Mouse (Mus musculus) kidney, embryonic 15.5 days (tissue): ENCODE results near the gene R3hdm4. TPM values are rescaled to one million over a fixed set of nuclear protein-coding genes. Genes with fewer than 3 reads are reported as not detected.
A peak's percentile ranks its signal among the peaks of the same experiment; 100 is the strongest.

Source experiments
- ATAC-seq: fragments of 200-750 bp; cut with Nextera tagmentation; replicated peaks from 2 replicates; pipeline ENCODE4 v1.8.0; 2017; ENCODE audit warnings: moderate TSS enrichment; ENCODE audit not compliant: low FRiP score
- H3K27ac ChIP-seq: fragments of 300-500 bp; sonication (generic); 2 replicates; pipeline ENCODE4 v1.5.1; 2015; ENCODE audit warnings: mild to moderate bottlenecking, inconsistent platforms
- H3K27me3 ChIP-seq: fragments of 300-500 bp; sonication (generic); 2 replicates; pipeline ENCODE4 v1.6.1; 2015; ENCODE audit warnings: inconsistent platforms
- H3K36me3 ChIP-seq: fragments of 300-500 bp; sonication (generic); 2 replicates; pipeline ENCODE4 v1.6.1; 2015; ENCODE audit warnings: inconsistent platforms
- H3K4me1 ChIP-seq: fragments of 300-500 bp; sonication (generic); 2 replicates; pipeline ENCODE4 v1.6.1; 2015; ENCODE audit warnings: inconsistent platforms
- H3K4me2 ChIP-seq: fragments of 300-500 bp; sonication (generic); 2 replicates; pipeline ENCODE4 v1.6.1; 2015; ENCODE audit warnings: moderate library complexity, mild to moderate bottlenecking, inconsistent platforms
- H3K4me3 ChIP-seq: fragments of 300-500 bp; sonication (generic); replicated peaks from 2 replicates; pipeline ENCODE4 v1.5.1; 2015; ENCODE audit warnings: mild to moderate bottlenecking, inconsistent platforms
- H3K9ac ChIP-seq: fragments of 300-500 bp; sonication (generic); 2 replicates; pipeline ENCODE4 v1.6.1; 2015; ENCODE audit warnings: mild to moderate bottlenecking, inconsistent platforms
- H3K9me3 ChIP-seq: fragments of 300-500 bp; sonication (generic); replicated peaks from 2 replicates; pipeline ENCODE4 v1.6.1; 2016; ENCODE audit warnings: inconsistent platforms
- WGBS: fragments of 180-500 bp; shearing (Covaris S2); methylation state at CpG from one replicate; pipeline ENCODE4 v1.1.7; 2015; ENCODE audit warnings: mixed read lengths; 5-methylcytosine and 5-hydroxymethylcytosine counted together
- polyA plus RNA-seq: library from polyadenylated mRNA; unstranded; fragments of >200 nt; fragmentation: Nextera tagmentation; extraction: Ambion mirVana; gene quantifications from 2 replicates; pipeline ENCODE4 v1.2.1, GENCODE M21; 2015

Gene R3hdm4
- polyA plus RNA-seq, 1 experiment from 2014 or later: 155 TPM

GRCm38 (mm10) chr10:79919251-79919849, 1.7 kb downstream of the R3hdm4 start:
- WGBS: 4% methylated on average over 21 of the region's 21 CpGs
- no peak for ATAC-seq
- H3K4me1 ChIP-seq: peaks cover 72% of the 10 kb centered on the region
- no peak overlapping the region for H3K27ac ChIP-seq
- H3K27me3 ChIP-seq: peaks cover 65% of the 10 kb centered on the region
- no peaks in the 10 kb centered on the region for H3K9me3 ChIP-seq
- no peaks in the 10 kb centered on the region for H3K36me3 ChIP-seq
- peak overlapping the region; percentile 54 for H3K4me2 ChIP-seq
- H3K4me3 ChIP-seq: peak overlapping the region; percentile 27
- no peak overlapping the region for H3K9ac ChIP-seq

- peaks cover 75% of the 10 kb centered on the region for H3K4me1 ChIP-seq
- no peaks in the 10 kb centered on the region for H3K9me3 ChIP-seq
- no peak overlapping the region for H3K27ac ChIP-seq
- no peaks in the 10 kb centered on the region for H3K36me3 ChIP-seq
- peaks cover 63% of the 10 kb centered on the region for H3K27me3 ChIP-seq
- H3K9ac ChIP-seq: 0 out of 2 replicates have a peak overlapping the region, but pooled peaks have one; percentile 5
- ATAC-seq: no peak
- H3K4me3 ChIP-seq: peak overlapping the region; percentile 27
- H3K4me2 ChIP-seq: peak overlapping the region; percentile 54
- 7% methylated on average over 35 of the region's 35 CpGs for WGBS
These were observed 2.6 kb downstream of the R3hdm4 start for GRCm38 (mm10) chr10:79918231-79919078.

DNA sequence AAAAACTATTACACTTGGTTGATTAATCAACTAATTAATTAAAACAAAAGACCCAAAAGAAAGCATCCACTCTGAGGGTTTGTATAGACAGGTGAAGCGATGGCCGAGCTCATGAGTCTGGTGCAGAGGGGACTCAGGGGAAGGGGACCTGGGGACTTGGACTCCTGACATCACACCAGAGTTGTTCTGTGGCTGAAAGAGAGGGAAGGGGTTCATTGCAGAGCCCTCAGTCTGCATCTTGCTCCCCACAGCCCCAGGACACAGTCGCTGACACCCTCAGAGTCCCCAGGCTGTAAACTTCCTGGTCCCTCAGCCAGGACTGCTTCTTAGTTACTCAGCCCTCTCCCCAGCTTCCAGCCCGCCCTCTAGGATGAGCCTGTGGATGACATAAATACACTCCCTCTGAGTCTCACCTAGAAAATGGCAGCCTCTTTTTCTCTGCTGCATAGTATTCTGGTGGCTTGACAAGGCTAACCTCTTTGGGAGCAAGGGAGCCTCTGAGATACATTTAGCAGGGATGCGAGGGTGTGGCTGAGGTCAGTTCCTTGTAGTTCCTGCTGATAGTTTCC, 3.4 kb downstream of the R3hdm4 start:
- Histone ChIP-seq H3K4me3 (peak overlapping the region; percentile 83), H3K4me2 (peak overlapping the region; percentile 78), H3K36me3 (peaks cover 4% of the 10 kb centered on the region; the same call in 1 of the 2 replicates), H3K27ac (no peak overlapping the region), H3K9ac (peak overlapping the region; percentile 96; the same call in 1 of the 2 replicates), H3K9me3 (no peaks in the 10 kb centered on the region), H3K27me3 (peaks cover 55% of the 10 kb centered on the region), H3K4me1 (peaks cover 73% of the 10 kb centered on the region)
- WGBS: 69% methylated on average over 5 of the region's 5 CpGs
- no peak for ATAC-seq

- Histone ChIP-seq H3K36me3 (peaks cover 10% of the 10 kb centered on the region), H3K9me3 (no peaks in the 10 kb centered on the region), H3K4me3 (peak within 1 kb of the TSS; percentile 83), H3K4me1 (peaks cover 73% of the 10 kb centered on the region), H3K4me2 (peak within 1 kb of the TSS; percentile 78), H3K27me3 (peaks cover 49% of the 10 kb centered on the region), H3K27ac (peak within 1 kb of the TSS; percentile 89), H3K9ac (peak within 1 kb of the TSS; percentile 96)
- WGBS: 2% methylated on average over 41 of the region's 42 CpGs
- peak; percentile 84 for ATAC-seq
These were observed 4.0 kb downstream of the R3hdm4 start, which contains the start of gene Kiss1r for GRCm38 (mm10) chr10:79916808-79917531. Gene Kiss1r (plus strand): TSS chr10:79916971.

DNA sequence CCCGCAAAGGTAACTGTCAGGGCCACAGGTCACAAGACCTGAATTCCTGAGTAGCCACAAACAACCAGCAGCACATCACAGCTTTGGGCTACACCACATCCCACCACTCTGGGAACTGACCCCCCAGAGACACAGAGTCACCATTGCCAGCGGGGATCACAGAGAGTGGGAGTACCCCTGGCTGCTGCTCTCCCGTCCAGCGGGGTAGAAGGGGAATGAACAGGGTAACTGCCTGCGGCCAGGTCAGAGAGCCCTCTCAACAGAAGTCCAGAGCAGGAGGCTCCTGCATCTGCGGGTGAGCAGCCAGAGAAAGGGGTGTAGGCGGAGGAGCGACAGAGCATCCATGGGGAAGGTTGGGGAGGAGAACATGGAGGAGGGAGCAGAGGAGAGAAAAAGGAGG, 4.9 kb downstream of the R3hdm4 start:
- Histone ChIP-seq H3K9me3 (no peaks in the 10 kb centered on the region), H3K4me1 (peaks cover 65% of the 10 kb centered on the region), H3K4me3 (peak overlapping the region; percentile 83), H3K27me3 (peaks cover 40% of the 10 kb centered on the region), H3K36me3 (peaks cover 19% of the 10 kb centered on the region), H3K4me2 (peak overlapping the region; percentile 78), H3K9ac (peak overlapping the region; percentile 96), H3K27ac (peak overlapping the region; percentile 89)
- WGBS: 6% methylated on average over 8 of the region's 8 CpGs
- ATAC-seq: no peak

DNA sequence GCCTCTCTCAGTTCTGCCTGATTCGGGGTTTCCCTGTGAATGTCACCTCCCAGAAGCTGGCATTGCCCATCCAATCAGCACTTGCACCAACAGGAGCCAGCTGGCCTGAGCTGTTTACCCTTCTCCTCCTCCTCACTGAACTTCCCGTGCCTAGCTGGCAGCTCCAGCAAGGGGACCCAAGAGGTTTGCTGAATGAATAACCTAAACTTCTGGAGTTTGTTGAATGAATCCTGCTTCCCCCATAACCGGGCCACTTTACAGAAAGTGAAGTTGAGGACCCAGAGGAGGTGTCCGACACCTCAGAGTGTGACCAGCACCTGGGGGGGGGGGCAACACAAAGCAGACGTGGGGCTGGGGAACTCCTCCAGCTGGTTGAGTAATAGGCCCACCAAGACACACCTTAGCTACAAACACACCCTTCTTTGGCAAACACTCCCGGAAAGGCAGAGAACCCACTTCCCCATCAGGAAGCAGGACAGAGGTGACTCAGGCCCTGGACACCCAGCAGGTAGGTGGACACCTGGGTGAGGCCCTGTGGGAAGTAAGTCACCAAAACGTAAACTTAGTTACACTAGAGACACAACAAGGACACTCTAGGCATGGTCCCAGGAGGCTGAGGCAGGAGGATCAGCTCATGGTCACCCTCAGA, 5.9 kb downstream of the R3hdm4 start:
- ATAC-seq: no peak
- H3K36me3 ChIP-seq: peaks cover 27% of the 10 kb centered on the region
- H3K9ac ChIP-seq: no peak overlapping the region
- peaks cover 54% of the 10 kb centered on the region for H3K4me1 ChIP-seq
- H3K27ac ChIP-seq: no peak overlapping the region
- H3K4me2 ChIP-seq: peak overlapping the region; percentile 78; the same call in 1 of the 2 replicates
- no peaks in the 10 kb centered on the region for H3K9me3 ChIP-seq
- WGBS: 66% methylated on average over 7 of the region's 7 CpGs
- H3K4me3 ChIP-seq: 0 out of 2 replicates have a peak overlapping the region, but pooled peaks have one; percentile 83
- H3K27me3 ChIP-seq: peaks cover 30% of the 10 kb centered on the region

DNA sequence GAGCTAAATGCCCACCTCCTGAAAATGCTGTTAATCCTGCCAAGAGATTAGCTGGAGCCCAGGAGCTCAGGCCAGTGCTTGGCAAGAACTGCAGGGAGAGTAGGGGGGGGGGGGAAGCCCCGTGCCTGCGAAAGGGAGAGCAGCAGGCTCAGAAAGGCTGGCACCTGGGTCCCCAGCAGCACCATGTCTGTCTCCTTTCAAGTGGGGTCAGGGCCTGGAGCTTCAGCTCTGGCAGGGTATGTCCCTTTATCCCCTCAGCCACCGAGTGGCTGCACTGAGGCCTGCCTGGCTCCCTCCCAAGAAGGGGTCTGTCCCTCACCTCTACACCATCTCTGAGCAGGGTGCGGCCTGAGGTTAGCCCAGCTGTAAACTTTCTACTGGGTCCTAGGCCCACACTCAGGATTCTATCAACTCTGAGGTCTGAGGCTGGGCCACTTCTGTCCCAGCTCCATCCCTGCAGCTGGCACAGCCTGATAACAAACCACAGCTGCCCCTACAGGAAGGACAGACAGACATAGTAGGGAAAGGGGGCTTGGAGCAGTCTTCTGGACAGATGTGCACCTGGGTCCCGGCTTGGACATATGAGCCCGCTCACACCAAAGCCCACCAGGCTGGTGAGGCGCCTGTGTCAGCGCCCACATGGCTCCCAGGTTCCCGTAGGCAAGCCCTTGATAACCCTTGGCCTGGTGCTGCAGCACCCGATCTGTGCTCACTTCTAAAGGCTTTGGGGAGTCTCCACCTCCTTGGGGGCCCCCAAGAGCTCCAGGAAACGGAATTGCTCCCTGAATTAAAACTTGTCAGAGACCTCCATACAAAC, 6.7 kb downstream of the R3hdm4 start:
- peaks cover 54% of the 10 kb centered on the region for H3K4me1 ChIP-seq
- H3K27me3 ChIP-seq: peaks cover 22% of the 10 kb centered on the region
- H3K9ac ChIP-seq: no peak overlapping the region
- ATAC-seq: no peak
- whole genome bisulfite sequencing: 73% methylated on average over 11 of the region's 11 CpGs
- no peak overlapping the region for H3K4me3 ChIP-seq
- H3K27ac ChIP-seq: no peak overlapping the region
- H3K36me3 ChIP-seq: peaks cover 27% of the 10 kb centered on the region
- peak overlapping the region; percentile 8; the same call in 1 of the 2 replicates for H3K4me2 ChIP-seq
- H3K9me3 ChIP-seq: no peaks in the 10 kb centered on the region

DNA sequence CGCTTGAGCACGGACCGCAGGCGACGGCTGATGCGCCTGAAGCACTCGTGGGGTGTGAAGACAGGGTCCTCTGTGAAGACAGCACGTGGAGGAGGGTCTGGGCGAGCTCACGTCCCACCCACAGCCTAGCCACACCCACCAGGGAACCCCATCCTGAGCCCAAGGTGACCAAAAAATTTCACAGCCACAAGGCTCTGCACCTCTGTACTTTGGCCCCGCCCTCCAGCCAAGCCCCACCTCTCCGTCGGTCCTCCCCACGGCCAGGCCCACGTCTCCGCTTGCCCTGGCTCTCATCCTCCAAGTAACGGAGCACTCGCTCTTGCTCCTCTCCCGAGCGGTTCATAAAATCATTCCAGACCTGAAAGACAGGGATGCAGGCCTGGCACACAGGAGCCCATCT, 8.6 kb downstream of the R3hdm4 start:
- no peak overlapping the region for H3K4me3 ChIP-seq
- no peak for ATAC-seq

DNA sequence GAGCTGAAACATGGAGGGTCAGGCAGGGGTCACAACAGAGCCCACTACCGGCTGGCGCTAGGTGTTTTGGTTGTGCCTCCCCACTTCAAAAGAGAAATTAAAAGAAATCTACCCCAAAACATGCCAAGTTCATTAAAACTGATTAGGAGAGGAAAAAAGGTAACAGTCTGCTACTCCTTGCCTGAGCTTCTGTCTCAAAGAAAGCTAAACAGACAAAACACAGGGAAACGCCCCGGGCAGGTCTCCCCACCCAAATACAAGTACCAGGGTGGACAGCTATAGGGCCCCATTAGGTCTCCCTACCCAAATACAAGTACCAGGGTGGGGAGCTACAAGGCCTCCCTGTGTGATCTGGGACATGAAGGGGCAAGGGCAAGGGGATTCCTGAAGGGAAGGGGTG, 10.5 kb downstream of the R3hdm4 start, which contains the start of gene Gm26602:
Gene Gm26602 (plus strand): TSS at position 301 of the 400 bp plus-strand sequence.
- no peak within 1 kb of the TSS for H3K9ac ChIP-seq
- H3K4me3 ChIP-seq: no peak within 1 kb of the TSS
- H3K36me3 ChIP-seq: peaks cover 45% of the 10 kb centered on the region
- WGBS: 91% methylated on average over 4 of the region's 4 CpGs
- no peaks in the 10 kb centered on the region for H3K9me3 ChIP-seq
- H3K27me3 ChIP-seq: no peaks in the 10 kb centered on the region
- peaks cover 40% of the 10 kb centered on the region for H3K4me1 ChIP-seq
- no peak within 1 kb of the TSS for H3K4me2 ChIP-seq
- H3K27ac ChIP-seq: 0 out of 2 replicates have a peak within 1 kb of the TSS, but pooled peaks have one; percentile 78
- ATAC-seq: no peak

More for the DNA sequence above, 8.6 kb downstream of the R3hdm4 start:
- H3K9me3 ChIP-seq: no peaks in the 10 kb centered on the region
- H3K4me2 ChIP-seq: no peak overlapping the region
- H3K4me1 ChIP-seq: peaks cover 44% of the 10 kb centered on the region
- no peak overlapping the region for H3K9ac ChIP-seq
- H3K27me3 ChIP-seq: peaks cover 3% of the 10 kb centered on the region
- no peak overlapping the region for H3K27ac ChIP-seq
- peaks cover 27% of the 10 kb centered on the region for H3K36me3 ChIP-seq
- 68% methylated on average over 20 of the region's 20 CpGs for WGBS

GRCm38 (mm10) chr10:79909092-79909922, 11.7 kb downstream of the R3hdm4 start:
- Histone ChIP-seq H3K36me3 (peaks cover 58% of the 10 kb centered on the region), H3K4me1 (peaks cover 27% of the 10 kb centered on the region), H3K4me3 (peak overlapping the region; percentile 76), H3K27ac (peak overlapping the region; percentile 97), H3K4me2 (peak overlapping the region; percentile 59), H3K27me3 (no peaks in the 10 kb centered on the region), H3K9ac (peak overlapping the region; percentile 84; the same call in 1 of the 2 replicates), H3K9me3 (no peaks in the 10 kb centered on the region)
- 26% methylated on average over 14 of the region's 14 CpGs for WGBS
- 0 out of 2 replicates have a peak, but pooled peaks have one; percentile 34 for ATAC-seq
